ENCODE assay signal across 20 mouse cellular contexts in the genomic region with DNA sequence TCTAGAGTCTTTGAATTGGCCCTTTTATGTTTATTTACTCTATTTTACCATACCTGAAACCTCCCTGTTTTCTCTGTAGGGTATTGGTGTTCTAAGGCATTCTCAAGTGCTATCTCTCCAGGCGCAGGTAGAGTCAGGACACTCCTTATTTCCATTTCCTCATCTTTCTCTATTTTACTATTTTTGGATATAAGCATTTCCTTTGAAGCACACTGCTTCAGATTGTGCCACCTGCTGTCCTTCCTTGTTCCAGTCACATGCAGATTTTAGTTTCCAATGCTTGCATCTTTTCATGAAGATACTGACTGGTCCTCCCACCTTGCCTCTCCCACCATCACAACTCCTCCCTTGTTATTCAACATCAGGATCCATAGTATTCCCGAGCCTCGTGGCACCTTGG. TPM values are rescaled to one million over a fixed set of nuclear protein-coding genes. Genes with fewer than 3 reads are reported as not detected.
DNase-seq lines count a peak whose midpoint lies in the region; TF ChIP-seq lines count a peak whose summit lies in the region.
"Had no signal": no experiment of that assay in that cellular context is flagged by ENCODE, and none has a peak within 500 bp of the region (broad histone marks: within the 10 kb centered on the region; RNA-seq: fewer than 3 reads in every experiment).

No protein-coding gene starts in this region.

- no peak overlapping the region for H3K4me2 ChIP-seq in CH12.LX (ENCODE audit: insufficient read depth, low read depth, poor library complexity, severe bottlenecking)
- H3K4me2 ChIP-seq: embryonic facial prominence, embryonic 13.5 days; embryonic facial prominence, embryonic 15.5 days; forebrain, embryonic 12.5 days had no signal

- TF ChIP-seq POLR2A in CH12.LX (IDR thresholded peaks at IDR 0.05; ENCODE audit: low read depth, low read length): no peak

- peak; percentile 60 for TF ChIP-seq EP300 in CH12.LX (IDR thresholded peaks at IDR 0.05; ENCODE audit: low read length)

- no peak overlapping the region for H3K27ac ChIP-seq in layer of hippocampus, adult 2 months
- H3K27ac ChIP-seq in CH12.LX (ENCODE audit: insufficient read depth, low read depth): no peak overlapping the region
- H3K27ac ChIP-seq: embryonic facial prominence, embryonic 13.5 days; embryonic facial prominence, embryonic 15.5 days; forebrain, embryonic 10.5 days; forebrain, embryonic 12.5 days had no signal

- TF ChIP-seq RAD21 in CH12.LX (IDR thresholded peaks at IDR 0.05; ENCODE audit: low read depth, low read length): no peak

- H3K27me3 ChIP-seq in CH12.LX (replicated peaks): no peaks in the 10 kb centered on the region
- H3K27me3 ChIP-seq: embryonic facial prominence, embryonic 13.5 days; embryonic facial prominence, embryonic 15.5 days; forebrain, embryonic 12.5 days had no signal

- DNase-seq in layer of hippocampus, adult 2 months (ENCODE audit: low spot score in 2 of 2): no peak
- no peak for DNase-seq in layer of hippocampus, postnatal 14 days (ENCODE audit: low spot score in 2 of 2)
- no peak for DNase-seq in CH12.LX (ENCODE audit: extremely low read depth)
- DNase-seq in ES-CJ7 (ENCODE audit: low read depth, low spot score): peak; percentile 6
- peak; percentile 44 for DNase-seq in ZHBTc4 (ENCODE audit: low read depth, low spot score)
- DNase-seq in left cerebral cortex, adult 8-10 months (ENCODE audit: low spot score in 2 of 2): no peak
- no peak for DNase-seq in adrenal gland, adult 18-20 months (ENCODE audit: low spot score in 2 of 2)
- DNase-seq: adrenal gland, adult 8-10 months; adrenal gland, postnatal 14 days; adrenal gland, postnatal 36 days; cerebellum, adult 11-12 months; cerebellum, adult 2 months; cerebellum, adult 9-10 months; cerebellum, postnatal 10 days; cerebellum, postnatal 25 days had no signal

- in situ Hi-C loops in CH12.LX (cut with MboI; ENCODE audit: low pct_ligation_motif_present, low pct_unique_long_range_greater_than_20kb, low sequenced_read_pairs): no loop called here

- H3K9me3 ChIP-seq in CH12.LX (replicated peaks; ENCODE audit: low read length): no peaks in the 10 kb centered on the region
- H3K9me3 ChIP-seq: embryonic facial prominence, embryonic 13.5 days; embryonic facial prominence, embryonic 15.5 days; forebrain, embryonic 10.5 days; forebrain, embryonic 12.5 days had no signal

- H3K79me2 ChIP-seq in CH12.LX (replicated peaks; ENCODE audit: control insufficient read depth, extremely low read depth, insufficient read depth, poor library complexity, severe bottlenecking): no peaks in the 10 kb centered on the region

- no peaks in the 10 kb centered on the region for H3K36me3 ChIP-seq in CH12.LX (replicated peaks in 1 of 2; ENCODE audit: control insufficient read depth in 1 of 2, insufficient read depth in 1 of 2, low read length in 1 of 2)
- H3K36me3 ChIP-seq: embryonic facial prominence, embryonic 13.5 days; embryonic facial prominence, embryonic 15.5 days; forebrain, embryonic 10.5 days; forebrain, embryonic 12.5 days had no signal

- H3K4me3 ChIP-seq in layer of hippocampus, adult 2 months: no peak overlapping the region
- H3K4me3 ChIP-seq in CH12.LX (replicated peaks in 1 of 3; ENCODE audit: low read depth in 2 of 3, low read length in 2 of 3, poor library complexity in 1 of 3): peak overlapping the region in 1 of 3 experiments; percentile 5
- H3K4me3 ChIP-seq: embryonic facial prominence, embryonic 13.5 days; embryonic facial prominence, embryonic 15.5 days; erythroblast, embryonic 14.5 days; forebrain, embryonic 10.5 days; forebrain, embryonic 12.5 days had no signal

- dilution Hi-C loops in CH12.LX (cut with MboI; ENCODE audit: extremely low pct_ligation_motif_present, extremely low pct_unique_long_range_greater_than_20kb, low sequenced_read_pairs): no loop called here

- TF ChIP-seq CTCF in layer of hippocampus, adult 2 months (conservative IDR thresholded peaks at IDR 0.05): peak; percentile 39
- 0 out of 4 replicates have a peak, but pooled peaks of 1 of the 2 experiments have one; percentile 7 for TF ChIP-seq CTCF in CH12.LX (conservative IDR thresholded peaks at IDR 0.05 in 1 of 2, IDR thresholded peaks at IDR 0.05 in 1 of 2; ENCODE audit: low read depth in 2 of 2, low read length in 2 of 2)

- peaks cover 9 to 28% of the 10 kb centered on the region in 2 experiments for H3K4me1 ChIP-seq in CH12.LX (ENCODE audit: control insufficient read depth in 1 of 2, insufficient read depth in 2 of 2)

- no peak overlapping the region for H3K9ac ChIP-seq in CH12.LX (ENCODE audit: insufficient read depth, low read depth)
- H3K9ac ChIP-seq: embryonic facial prominence, embryonic 13.5 days; embryonic facial prominence, embryonic 15.5 days; forebrain, embryonic 12.5 days had no signal

TF ChIP-seq in CH12.LX, 34 proteins besides CTCF, POLR2A, EP300 and RAD21:
- TF ChIP-seq UBTF (IDR thresholded peaks at IDR 0.05; ENCODE audit: low read depth, low read length): no peak
- TF ChIP-seq IRF4 (IDR thresholded peaks at IDR 0.05; ENCODE audit: low read depth, low read length): 0 out of 2 replicates have a peak, but pooled peaks have one; percentile 14
- TF ChIP-seq MXI1 (IDR thresholded peaks at IDR 0.05; ENCODE audit: low read depth, low read length): no peak
- no peak for TF ChIP-seq USF2 (conservative IDR thresholded peaks at IDR 0.05; ENCODE audit: low read depth, low read length)
- no peak for TF ChIP-seq GABPA (IDR thresholded peaks at IDR 0.05; ENCODE audit: insufficient replicate concordance, low read depth, low read length)
- peak; percentile 82 for TF ChIP-seq MEF2A (IDR thresholded peaks at IDR 0.05; ENCODE audit: borderline replicate concordance, low read depth, low read length)
- no peak for TF ChIP-seq MYC (IDR thresholded peaks at IDR 0.05; ENCODE audit: low read depth, low read length)
- peak; percentile 13; the same call in 1 of the 2 replicates for TF ChIP-seq JUN (IDR thresholded peaks at IDR 0.05; ENCODE audit: insufficient read depth, low read depth, low read length)
- TF ChIP-seq HCFC1 (IDR thresholded peaks at IDR 0.05; ENCODE audit: low read depth, low read length): no peak
- no peak for TF ChIP-seq PAX5 (IDR thresholded peaks at IDR 0.05; ENCODE audit: low read length)
- no peak for TF ChIP-seq POLR2AphosphoS2 (IDR thresholded peaks at IDR 0.05; ENCODE audit: low read depth, low read length)
- TF ChIP-seq CHD1 (IDR thresholded peaks at IDR 0.05; ENCODE audit: low read depth, low read length): no peak
- no peak for TF ChIP-seq NRF1 (IDR thresholded peaks at IDR 0.05; ENCODE audit: low read depth, low read length)
- TF ChIP-seq ZNF384 (IDR thresholded peaks at IDR 0.05; ENCODE audit: low read depth, low read length): no peak
- TF ChIP-seq MAFK (IDR thresholded peaks at IDR 0.05; ENCODE audit: insufficient replicate concordance, low read length): no peak
- TF ChIP-seq ZMIZ1 (IDR thresholded peaks at IDR 0.05; ENCODE audit: low read depth, low read length): no peak
- no peak for TF ChIP-seq USF1 (IDR thresholded peaks at IDR 0.05; ENCODE audit: low read depth, low read length)
- no peak for TF ChIP-seq ELF1 (IDR thresholded peaks at IDR 0.05; ENCODE audit: low read depth, low read length)
- no peak for TF ChIP-seq CHD2 (IDR thresholded peaks at IDR 0.05; ENCODE audit: low read length)
- TF ChIP-seq E2F4 (IDR thresholded peaks at IDR 0.05; ENCODE audit: insufficient replicate concordance, low read depth, low read length): no peak
- TF ChIP-seq MAX (IDR thresholded peaks at IDR 0.05; ENCODE audit: low read length): no peak
- no peak for TF ChIP-seq MAZ (IDR thresholded peaks at IDR 0.05; ENCODE audit: low read depth, low read length)
- TF ChIP-seq TBP (conservative IDR thresholded peaks at IDR 0.05; ENCODE audit: low read depth, low read length): no peak
- TF ChIP-seq SMC3 (IDR thresholded peaks at IDR 0.05; ENCODE audit: low read depth, low read length): no peak
- no peak for TF ChIP-seq KAT2A (IDR thresholded peaks at IDR 0.05; ENCODE audit: insufficient replicate concordance, low read length)
- TF ChIP-seq BHLHE40 (IDR thresholded peaks at IDR 0.05; ENCODE audit: low read depth, low read length): peak; percentile 58
- TF ChIP-seq ETS1 (conservative IDR thresholded peaks at IDR 0.05; ENCODE audit: low read depth, low read length): no peak; the same call in 1 of the 2 replicates

RNA-seq across cellular contexts. Expression of a gene that starts 47.8 kb away (rescaled TPM):
- 10 to 100 TPM in 1 of 2 experiments, 1 to 10 TPM in 1; 9.5 to 10.3 TPM for total RNA-seq in layer of hippocampus, adult 2 months (2021)
- 10 to 100 TPM; 16.3 to 18.5 TPM for total RNA-seq in layer of hippocampus, postnatal 14 days (2021)
- 6.3 and 7.7 TPM in 2 replicates for total RNA-seq in CH12.LX (2012; rRNA removed)
- 2.4 and 2.9 TPM in 2 replicates for total RNA-seq in CH12.LX (2014; rRNA removed)
- 3.8 and 3.9 TPM in 2 replicates for polyA plus RNA-seq in CH12.LX (2012; ENCODE audit: insufficient read length, low read depth)
- 1 to 10 TPM; 8.2 to 9.0 (median 8.7) TPM for total RNA-seq in left cerebral cortex, adult 8-10 months (2022)
- total RNA-seq in adrenal gland, adult 18-20 months (2021): 10 to 100 TPM; 17.3 to 74.9 TPM

Comparison
In these comparisons a context has a peak if more than half of its experiments do, and no peak if none do; other contexts are left out.
1. DNase-seq: peak in ES-CJ7 (single experiment) and ZHBTc4 (single experiment); none in layer of hippocampus, adult 2 months (0 of 2), layer of hippocampus, postnatal 14 days (0 of 2), CH12.LX (single experiment), left cerebral cortex, adult 8-10 months (0 of 2) and adrenal gland, adult 18-20 months (0 of 2).